Mouse (Mus musculus) cortical plate, adult 2 months (tissue): ENCODE data around the gene Ptafr. TPM values are rescaled to one million over a fixed set of nuclear protein-coding genes. Genes with fewer than 3 reads are reported as not detected.

Source experiments
- H3K27ac ChIP-seq: fragments of 200-500 bp; 2 replicates; pipeline ENCODE4 v1.5.1; 2012; ENCODE audit warnings: low read length, control low read depth, inconsistent platforms; ENCODE audit not compliant: insufficient read depth
- H3K4me1 ChIP-seq: fragments of 200-500 bp; 2 replicates; pipeline ENCODE4 v1.6.1; 2011; ENCODE audit warnings: low read length; ENCODE audit not compliant: control insufficient read depth, insufficient read depth
- H3K4me3 ChIP-seq: fragments of 200-500 bp; 2 replicates; pipeline ENCODE4 v1.5.1; 2011; ENCODE audit warnings: mild to moderate bottlenecking, low read length, control low read depth; ENCODE audit not compliant: insufficient read depth
- CTCF ChIP-seq: fragments of 200-500 bp; IDR thresholded peaks from 2 replicates; pipeline ENCODE4 v1.5.1; 2011; ENCODE audit warnings: mild to moderate bottlenecking, control low read depth, low read length; ENCODE audit not compliant: insufficient read depth; ENCODE audit errors: extremely low read depth
- POLR2A ChIP-seq: fragments of 200-500 bp; IDR thresholded peaks from 2 replicates; pipeline ENCODE4 v1.6.1; 2011; ENCODE audit warnings: mild to moderate bottlenecking, low read length, control low read depth; ENCODE audit not compliant: insufficient read depth; ENCODE audit errors: extremely low read depth
- polyA plus RNA-seq: library from polyadenylated mRNA; depleted of rRNA; stranded (reverse); fragments of >200 nt; gene quantifications from 2 replicates; pipeline ENCODE4 v1.2.3, GENCODE M21; 2012

The Ptafr gene
- polyA plus RNA-seq, 1 experiment, result 1.5 TPM

DNA sequence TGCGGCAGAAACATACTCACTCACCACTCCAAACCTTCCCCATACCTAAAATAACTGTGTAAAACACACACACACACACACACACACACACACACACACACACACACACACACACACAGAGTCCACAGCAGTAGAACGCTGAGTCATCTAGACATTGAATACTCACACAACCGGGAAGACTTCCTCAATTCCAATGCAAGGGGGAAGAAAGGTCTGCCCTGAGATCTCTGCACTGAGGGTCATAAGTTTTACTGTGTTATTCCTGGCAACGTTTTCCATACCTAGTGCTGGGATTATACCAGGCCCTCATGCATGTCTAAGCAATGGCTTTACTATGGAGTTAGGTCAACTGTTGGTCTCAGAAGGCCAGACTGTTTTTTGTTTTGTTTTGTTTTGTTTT is 34.5 kb upstream of the Ptafr start:
- H3K27ac ChIP-seq, result no peak overlapping the region
- TF ChIP-seq POLR2A (no peak), CTCF (no peak)
- no peak overlapping the region for H3K4me3 ChIP-seq
- peaks cover 2% of the 10 kb centered on the region; the same call in 1 of the 2 replicates for H3K4me1 ChIP-seq

DNA sequence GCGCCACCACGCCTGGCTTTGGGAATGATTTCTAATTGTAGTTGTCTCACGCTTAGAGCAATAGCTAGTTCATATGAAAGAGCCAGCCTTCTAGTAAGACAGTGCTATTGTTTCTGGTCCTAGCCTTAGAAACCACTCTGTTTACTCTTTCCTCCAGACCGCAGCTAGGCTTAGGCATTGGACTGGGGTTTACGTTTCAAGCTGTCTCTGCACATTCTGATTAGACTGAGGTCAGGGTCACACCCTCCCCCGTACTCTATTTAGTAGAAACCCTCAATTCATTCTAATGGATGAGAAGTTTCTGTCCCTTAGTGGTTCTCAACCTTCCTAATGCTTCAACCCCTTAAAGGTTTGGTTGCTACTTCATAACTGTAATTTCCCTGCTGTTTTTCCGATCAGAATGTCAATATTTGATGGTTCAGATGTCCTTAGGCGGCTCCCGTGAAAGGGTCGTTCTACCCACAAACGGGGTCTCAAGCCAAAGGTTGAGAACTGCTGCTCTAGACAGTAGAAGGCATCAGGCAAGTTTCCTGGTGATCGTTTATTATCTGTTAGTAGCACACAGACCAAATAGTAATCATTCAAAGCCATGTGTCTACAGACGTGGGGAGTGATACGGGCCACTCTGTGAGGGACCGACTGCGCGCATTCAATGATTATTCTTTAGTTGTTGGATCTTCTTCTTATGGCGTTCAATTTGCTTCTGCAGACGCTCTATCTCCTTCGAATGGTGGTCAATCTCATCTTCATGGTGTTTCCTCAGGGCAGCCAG is 33.6 kb upstream of the Ptafr start:
- no peak overlapping the region for H3K27ac ChIP-seq
- H3K4me1 ChIP-seq, result peaks cover 2% of the 10 kb centered on the region; the same call in 1 of the 2 replicates
- no peak overlapping the region for H3K4me3 ChIP-seq
- TF ChIP-seq CTCF (no peak), POLR2A (no peak)

DNA sequence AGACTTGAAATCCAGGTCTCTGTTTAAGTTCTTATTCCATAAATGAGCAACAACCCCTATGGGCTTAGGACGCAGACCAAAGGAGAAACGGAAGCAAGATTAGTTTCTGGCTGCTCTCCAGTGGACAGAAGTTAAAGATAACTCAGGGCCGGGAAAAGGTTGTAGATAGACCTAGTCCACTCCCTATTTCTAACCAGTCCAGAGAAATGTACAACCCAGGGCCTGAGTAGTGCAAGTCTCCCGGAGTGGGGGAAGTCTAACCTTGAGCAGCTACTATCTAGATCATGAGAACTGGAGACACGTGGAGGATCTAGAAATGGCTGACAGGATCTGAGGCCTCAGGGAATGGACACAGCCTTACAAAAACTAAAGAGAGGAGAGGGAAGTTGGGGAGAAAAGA is 31.4 kb upstream of the Ptafr start:
- Histone ChIP-seq H3K4me1 (peaks cover 6% of the 10 kb centered on the region), H3K4me3 (peak overlapping the region; percentile 77), H3K27ac (peak overlapping the region; percentile 89)
- no peak for TF ChIP-seq CTCF
- TF ChIP-seq POLR2A, result no peak

DNA sequence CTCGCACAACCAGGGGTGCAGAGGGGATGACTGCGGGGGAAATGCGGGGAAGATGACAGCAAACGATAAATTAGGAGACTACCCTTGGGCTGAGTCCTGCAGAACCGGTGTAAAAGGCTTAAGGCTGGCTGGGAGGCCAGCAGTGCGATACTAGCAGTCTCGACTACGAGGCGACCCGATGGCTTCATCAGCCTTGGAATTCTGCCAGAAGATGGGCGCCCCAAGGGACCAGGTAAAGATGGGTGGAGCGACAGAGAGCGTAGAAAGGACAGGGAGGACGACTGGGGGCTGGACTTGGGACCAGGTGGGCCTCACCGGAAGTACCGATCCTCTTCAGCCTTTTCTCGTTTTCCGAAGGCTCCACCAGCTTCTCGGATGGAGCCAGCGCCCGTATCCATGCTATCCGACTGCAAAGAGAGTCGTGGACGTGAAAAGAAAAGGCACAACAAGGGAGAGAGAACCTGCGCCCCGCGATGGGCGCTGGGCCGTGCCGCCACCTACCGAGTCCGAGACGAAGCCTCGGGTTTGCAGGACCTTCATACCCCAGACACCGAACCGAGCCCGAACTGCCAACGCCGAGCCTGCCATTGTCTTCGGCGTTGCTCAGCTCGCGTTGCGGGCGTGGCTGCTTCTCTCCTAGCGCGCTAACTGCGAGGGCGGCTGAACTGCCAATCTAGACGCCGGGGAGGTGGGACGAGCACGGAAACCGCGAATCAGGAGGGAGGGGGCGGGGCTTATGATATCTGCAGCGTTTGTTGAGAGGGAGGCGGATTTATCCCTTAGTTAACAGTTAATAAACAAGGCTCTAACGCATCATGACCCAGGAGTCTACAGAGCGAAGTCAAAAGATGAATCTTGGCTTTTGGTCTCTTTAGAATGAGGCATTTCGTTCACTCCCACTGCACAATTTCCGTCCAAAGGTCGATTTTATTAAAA is 30.6 kb upstream of the Ptafr start, which contains the start of gene Atpif1:
Gene Atpif1 (minus strand): TSS at position 679 of the 936 bp plus-strand sequence.
- no peak for TF ChIP-seq CTCF
- TF ChIP-seq POLR2A, result peak; percentile 91
- H3K4me3 ChIP-seq, result peak within 1 kb of the TSS; percentile 77
- H3K4me1 ChIP-seq, result peaks cover 6% of the 10 kb centered on the region
- H3K27ac ChIP-seq, result peak within 1 kb of the TSS; percentile 89

DNA sequence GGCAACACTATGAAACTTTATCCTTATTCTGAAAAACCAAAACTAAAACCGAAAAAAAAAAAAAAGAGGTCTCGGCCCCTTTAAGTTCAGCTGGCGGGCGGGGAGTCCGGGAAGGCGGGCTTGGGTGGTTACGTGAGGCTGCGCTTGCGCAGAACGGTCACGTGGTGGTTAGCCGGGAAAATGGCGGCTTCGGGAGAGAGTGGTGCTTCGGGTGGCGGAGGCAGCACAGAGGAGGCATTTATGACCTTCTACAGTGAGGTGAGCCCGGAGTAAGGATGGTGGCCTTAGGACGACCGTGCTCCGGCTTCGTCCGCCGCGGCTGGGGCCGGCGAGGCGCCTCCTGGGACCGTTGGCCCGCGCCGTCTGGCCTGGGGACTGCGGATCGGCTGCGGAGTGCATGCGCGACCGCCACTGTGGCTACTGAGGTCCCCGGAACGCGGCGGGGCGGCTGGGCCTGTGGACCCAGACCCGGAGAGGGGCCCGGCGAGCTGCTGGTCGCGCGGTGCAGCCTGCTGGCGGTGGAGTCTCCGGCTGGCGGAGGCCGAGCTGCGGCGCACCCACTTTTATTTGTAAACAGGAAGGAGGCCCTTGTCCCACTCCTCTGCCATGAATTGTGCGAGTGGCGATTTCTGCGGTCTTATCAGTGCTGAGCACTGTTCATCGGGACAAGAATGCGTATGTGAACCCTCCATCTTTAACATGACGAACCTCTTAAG is 28.3 kb upstream of the Ptafr start, which contains the start of gene Dnajc8:
Gene Dnajc8 (plus strand): TSS at position 145 of the 716 bp plus-strand sequence.
- Histone ChIP-seq H3K4me3 (peak within 1 kb of the TSS; percentile 87), H3K27ac (peak within 1 kb of the TSS; percentile 50; the same call in 1 of the 2 replicates), H3K4me1 (peaks cover 6% of the 10 kb centered on the region)
- TF ChIP-seq POLR2A (peak; percentile 86; the same call in 1 of the 2 replicates), CTCF (no peak)

DNA sequence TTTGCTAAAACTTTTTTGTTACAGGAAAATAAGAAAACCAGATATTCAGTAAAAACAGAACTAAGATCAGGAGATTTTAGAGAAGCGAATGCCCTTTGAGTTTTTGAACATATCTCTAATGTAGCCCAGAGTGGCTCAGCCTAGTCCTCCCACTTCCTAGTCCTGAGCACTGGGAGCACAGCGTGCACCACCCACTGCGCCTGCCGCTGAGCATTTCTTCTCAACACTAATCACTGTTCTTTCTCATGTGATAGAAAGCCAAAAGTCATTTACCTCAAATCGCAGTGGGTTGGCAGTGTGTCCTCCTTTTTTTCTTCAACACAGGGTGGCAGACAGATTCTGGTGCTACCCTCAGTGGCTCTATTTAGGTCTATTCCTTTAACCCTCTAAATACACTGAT is 24.4 kb upstream of the Ptafr start:
- TF ChIP-seq CTCF, result no peak
- Histone ChIP-seq H3K27ac (no peak overlapping the region), H3K4me3 (no peak overlapping the region), H3K4me1 (peaks cover 10% of the 10 kb centered on the region)

DNA sequence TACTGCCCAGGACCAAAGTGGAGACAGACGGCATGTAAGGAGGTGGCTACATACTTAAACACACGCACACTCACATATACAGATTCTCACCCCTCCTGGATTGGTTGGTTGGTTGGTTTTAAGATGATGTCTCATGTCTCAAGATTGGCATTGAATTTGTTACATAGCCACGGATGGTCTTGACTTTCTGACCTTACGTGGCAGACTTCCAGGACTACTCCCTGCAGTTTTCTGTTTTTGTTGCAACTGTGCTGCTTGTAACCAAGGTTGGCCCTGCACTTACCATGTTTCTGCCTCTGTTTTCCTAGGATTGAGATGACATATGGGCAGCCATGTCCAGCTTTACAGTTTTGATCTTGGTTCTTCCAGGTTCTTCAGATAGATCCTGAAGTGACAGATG is 22.5 kb upstream of the Ptafr start:
- Histone ChIP-seq H3K4me3 (no peak overlapping the region), H3K27ac (no peak overlapping the region), H3K4me1 (peaks cover 10% of the 10 kb centered on the region)
- TF ChIP-seq CTCF (no peak), POLR2A (no peak)

DNA sequence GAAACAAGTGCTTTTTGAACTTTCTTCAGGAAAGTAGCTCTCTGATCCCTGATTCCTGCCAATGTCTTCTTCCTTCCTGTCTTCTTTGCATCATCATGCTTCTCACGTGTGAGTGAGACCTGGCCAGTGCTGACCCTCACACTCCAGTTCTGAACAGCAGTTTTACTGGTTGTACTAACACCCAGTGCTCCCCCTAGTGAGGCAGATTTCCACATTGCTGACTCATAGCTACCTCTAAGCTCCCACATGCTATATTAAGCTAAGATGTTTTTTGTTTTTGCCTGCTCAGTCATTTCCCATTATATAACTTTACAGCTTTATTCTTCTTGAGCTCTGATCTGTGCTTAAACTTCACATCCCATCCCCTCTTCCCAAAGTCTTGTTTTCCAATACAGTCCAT is 21.1 kb upstream of the Ptafr start:
- Histone ChIP-seq H3K4me1 (peaks cover 6% of the 10 kb centered on the region), H3K27ac (peak overlapping the region; percentile 78; the same call in 1 of the 2 replicates), H3K4me3 (no peak overlapping the region)
- TF ChIP-seq CTCF (peak; percentile 14; the same call in 1 of the 2 replicates), POLR2A (no peak)

DNA sequence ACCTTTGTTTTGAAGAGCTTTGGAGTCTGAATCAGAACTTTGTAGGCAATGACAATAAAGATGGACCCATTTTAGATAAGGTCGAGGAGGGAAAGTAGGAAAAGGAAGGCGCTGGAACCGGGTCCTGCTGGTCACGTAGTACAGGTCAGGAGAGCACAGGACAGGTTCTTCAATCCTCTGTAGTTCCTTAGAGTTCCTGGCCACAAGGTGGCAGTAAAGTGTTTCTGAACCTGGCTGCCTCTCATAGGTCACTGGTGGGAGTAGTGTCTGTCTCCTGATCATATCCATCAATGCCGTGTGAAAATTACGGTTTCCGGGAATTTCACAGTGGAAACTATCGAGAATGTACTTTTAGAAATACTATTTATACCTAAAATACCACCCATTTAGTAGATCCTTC is 18.0 kb upstream of the Ptafr start:
- H3K4me1 ChIP-seq, result peaks cover 6% of the 10 kb centered on the region
- H3K4me3 ChIP-seq, result no peak overlapping the region
- TF ChIP-seq POLR2A, result no peak
- TF ChIP-seq CTCF, result peak; percentile 73
- H3K27ac ChIP-seq, result no peak overlapping the region
